Mouse (Mus musculus) cortical plate, adult 2 months (tissue): ENCODE results near the gene Ift57.

Source experiments
- CTCF ChIP-seq: fragments of 200-500 bp; IDR thresholded peaks from 2 replicates; pipeline ENCODE4 v1.5.1; 2011; ENCODE audit warnings: mild to moderate bottlenecking, control low read depth, low read length; ENCODE audit not compliant: insufficient read depth; ENCODE audit errors: extremely low read depth
- POLR2A ChIP-seq: fragments of 200-500 bp; IDR thresholded peaks from 2 replicates; pipeline ENCODE4 v1.6.1; 2011; ENCODE audit warnings: mild to moderate bottlenecking, low read length, control low read depth; ENCODE audit not compliant: insufficient read depth; ENCODE audit errors: extremely low read depth

GRCm38 (mm10) chr16:49698620-49699525 is at the start of gene Ift57:
- TF ChIP-seq POLR2A (peak; percentile 91), CTCF (no peak)
